Mouse (Mus musculus): ENCODE data around the gene Mst1r. TPM values are rescaled to one million over a fixed set of nuclear protein-coding genes. Genes with fewer than 3 reads are reported as not detected.
A peak's percentile ranks its signal among the peaks of the same experiment; 100 is the strongest.

Mst1r gene
- total RNA-seq (2021) = 1 to 10 TPM; 1.2 to 1.7 TPM
- long read RNA-seq, experiment 1, full-length matches to known transcripts = 1 of 1 reads
- long read RNA-seq, experiment 1, partial matches to known transcripts = 0 of 1 reads
- long read RNA-seq, experiment 1, other reads (novel, unspliced or antisense) = 0 of 1 reads
- long read RNA-seq, experiment 2 = 0 reads

DNA sequence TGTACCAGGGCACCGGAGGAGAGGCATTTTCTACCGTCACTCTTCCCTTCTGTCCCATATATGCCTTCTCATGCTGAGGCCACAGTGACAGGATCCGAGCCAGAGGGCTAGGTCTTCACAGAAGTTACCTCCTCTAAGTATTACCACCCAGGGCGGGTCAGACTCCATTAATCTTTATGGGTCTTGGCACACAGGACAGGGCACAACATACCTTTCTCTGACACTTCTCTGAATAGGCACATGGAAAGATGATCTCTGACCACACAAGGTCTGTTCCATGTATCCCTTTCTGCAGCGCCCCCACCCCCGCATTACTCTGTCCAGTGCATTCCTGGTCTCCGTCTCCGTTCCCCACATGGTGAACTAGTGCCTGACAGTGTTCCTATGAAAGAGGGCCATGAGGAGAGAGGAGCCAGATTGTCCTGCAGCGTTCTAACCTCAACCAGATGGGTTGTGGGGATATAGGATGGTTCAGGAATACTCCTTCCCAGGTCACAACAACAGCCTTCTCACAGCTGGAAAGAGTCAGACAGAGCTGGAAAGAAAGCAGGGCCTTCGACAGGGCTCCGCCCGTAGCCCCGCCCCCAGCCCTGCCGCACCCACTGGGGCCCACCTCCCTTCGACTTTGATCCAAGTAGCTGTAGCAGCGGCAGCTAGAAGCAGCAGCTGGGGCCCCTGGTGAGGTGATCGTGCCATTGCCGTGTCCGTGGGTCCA, at the start of gene Mst1r:
Gene Mst1r (plus strand): TSS at position 622 of the 715 bp plus-strand sequence.
- intact Hi-C loops (cut with DNase I) = no loop called here
- DNase-seq (ENCODE audit: low spot score in 2 of 2) = no peak

DNA sequence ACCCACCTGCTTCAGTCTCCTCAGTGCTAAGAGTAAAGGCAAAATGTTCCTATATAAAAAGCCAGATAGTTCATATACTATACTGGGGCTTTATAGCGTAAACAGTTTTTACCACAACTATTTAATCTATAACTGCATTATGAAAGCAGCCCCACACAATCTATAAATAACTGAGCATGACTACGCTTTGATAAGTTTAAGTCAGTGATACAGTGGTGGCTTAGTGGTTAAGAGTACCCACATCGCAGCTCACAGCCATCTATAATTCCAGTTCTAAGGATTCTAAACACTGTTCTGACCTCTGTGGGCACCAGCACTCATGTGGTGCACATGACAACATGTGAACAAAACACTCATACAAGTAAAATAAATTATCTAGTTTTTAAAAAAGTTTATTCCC, 48.3 kb upstream of the Mst1r start:
- intact Hi-C loops (cut with DNase I) = no loop called here
- no peak for DNase-seq (ENCODE audit: low spot score in 2 of 2)

DNA sequence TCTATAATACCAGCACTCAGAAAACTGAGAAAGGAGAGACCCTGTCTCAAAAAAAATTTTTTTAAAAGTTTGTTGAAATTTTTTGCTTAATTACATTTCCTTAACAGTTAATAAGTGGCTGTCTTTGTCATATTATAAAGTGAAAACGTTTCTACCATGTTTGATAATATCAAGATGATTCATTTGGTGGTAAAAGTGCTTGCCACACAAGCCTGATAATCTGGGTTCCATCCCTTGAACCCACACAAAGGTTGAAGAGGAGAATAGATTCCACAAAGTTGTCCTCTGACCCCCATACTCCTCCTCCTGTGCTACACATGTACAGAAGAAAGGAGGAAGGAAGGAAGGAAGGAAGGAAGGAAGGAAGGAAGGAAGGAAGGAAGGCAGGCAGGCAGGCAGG, 42.2 kb upstream of the Mst1r start:
- DNase-seq (ENCODE audit: low spot score in 2 of 2) = no peak
- intact Hi-C loops (cut with DNase I) = no loop called here

- intact Hi-C loops (cut with DNase I) = no loop called here
- no peak for DNase-seq (ENCODE audit: low spot score in 2 of 2)
Measured at GRCm38 (mm10) chr9:107866081-107866480, 40.6 kb upstream of the Mst1r start.

DNA sequence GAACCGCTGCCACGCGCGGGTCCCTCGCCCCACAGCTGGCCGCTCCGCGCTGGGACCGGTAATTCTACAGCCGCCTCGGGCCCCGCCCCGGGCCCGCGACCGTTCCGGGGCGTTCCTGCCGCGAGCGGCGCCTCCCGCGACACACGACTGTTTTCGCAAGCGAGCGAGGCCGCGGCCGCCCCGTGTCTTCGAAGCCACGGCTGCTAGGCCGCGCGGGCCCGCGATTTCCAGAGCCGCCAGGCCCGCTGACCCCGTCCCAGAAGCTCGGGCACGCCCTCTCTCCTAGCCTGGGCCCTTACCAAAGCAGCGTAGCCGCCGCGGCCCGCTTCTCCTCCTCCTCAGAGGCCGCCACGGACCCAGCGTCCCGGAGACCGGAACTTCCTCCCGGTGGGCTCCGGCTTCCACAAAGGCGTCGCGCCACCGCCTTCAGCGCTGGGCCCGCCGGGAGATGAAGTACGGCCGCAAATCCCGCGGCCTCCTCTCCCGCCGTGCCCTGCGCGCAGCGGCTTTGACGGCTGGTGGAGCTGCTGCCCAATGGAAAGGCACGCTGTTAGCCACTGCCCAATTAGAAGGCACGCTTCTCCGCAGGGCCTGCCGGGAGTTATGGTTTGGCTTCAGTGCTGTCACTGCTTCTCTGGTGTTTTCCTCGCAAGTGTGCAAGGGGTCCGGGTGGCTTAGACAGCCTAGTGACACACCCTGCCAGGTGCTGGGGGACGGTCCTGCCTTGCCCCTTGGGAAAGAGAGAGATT, 34.1 kb upstream of the Mst1r start:
- DNase-seq (ENCODE audit: low spot score in 2 of 2) = peak; percentile 96 to 97
- intact Hi-C loops (cut with DNase I) = no loop called here

DNA sequence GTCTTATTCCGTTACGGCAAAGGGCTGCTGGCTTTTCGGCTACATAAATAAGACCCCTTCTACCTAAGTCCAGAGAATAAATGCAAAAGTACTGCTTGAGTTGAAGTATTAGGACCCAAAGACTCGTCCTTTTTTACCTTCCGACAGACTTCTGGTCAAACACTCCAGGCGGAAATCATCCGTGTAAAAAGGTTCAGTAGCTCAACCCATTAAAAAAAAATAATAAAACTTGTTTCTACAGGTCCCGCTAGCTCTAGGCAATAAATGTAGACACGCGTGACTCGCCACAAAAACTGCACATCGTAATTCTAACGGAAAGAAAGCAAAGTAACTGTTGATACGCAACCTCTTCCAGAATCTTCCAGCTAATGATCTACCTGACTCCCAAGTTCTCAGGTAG, 33.5 kb upstream of the Mst1r start, which contains the start of gene Rbm6:
Gene Rbm6 (minus strand): TSS at position 101 of the 400 bp plus-strand sequence.
- DNase-seq (ENCODE audit: low spot score in 2 of 2) = no peak
- intact Hi-C loops (cut with DNase I) = no loop called here

DNA sequence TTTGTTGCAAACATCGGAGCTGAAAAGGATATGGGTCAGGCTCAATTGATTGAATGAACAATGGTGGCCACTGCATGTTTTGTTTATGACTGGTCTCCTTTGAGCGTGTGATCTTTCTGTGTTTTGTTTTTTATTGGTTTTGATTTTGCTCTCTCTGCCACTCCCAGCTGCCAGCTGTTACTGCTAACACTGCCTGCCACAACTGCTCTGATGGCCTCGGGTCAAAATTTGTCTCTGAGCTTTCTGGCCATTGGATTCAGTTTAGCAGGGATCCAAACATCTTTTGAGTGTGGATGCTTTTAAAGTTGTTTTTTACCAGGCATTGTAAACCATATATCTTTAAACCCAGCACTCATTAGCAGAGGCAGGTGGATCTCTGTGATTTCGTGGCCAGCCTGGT, 26.3 kb upstream of the Mst1r start:
- DNase-seq (ENCODE audit: low spot score in 2 of 2) = no peak
- intact Hi-C loops (cut with DNase I) = no loop called here

- peak; percentile 55 to 83 for DNase-seq (ENCODE audit: low spot score in 2 of 2)
- intact Hi-C loops (cut with DNase I) = no loop called here
Measured at GRCm38 (mm10) chr9:107887804-107888266, 18.8 kb upstream of the Mst1r start, which contains the start of gene Mon1a. Gene Mon1a, plus strand, starts transcription at chr9:107888151.

- intact Hi-C loops (cut with DNase I) = no loop called here
- peak in 1 of 2 experiments; percentile 28 for DNase-seq (ENCODE audit: low spot score in 2 of 2)
Measured at GRCm38 (mm10) chr9:107888267-107888850, 18.3 kb upstream of the Mst1r start.

GRCm38 (mm10) chr9:107890260-107890659, 16.4 kb upstream of the Mst1r start:
- intact Hi-C loops (cut with DNase I) = no loop called here
- no peak for DNase-seq (ENCODE audit: low spot score in 2 of 2)

- intact Hi-C loops (cut with DNase I) = no loop called here
- DNase-seq (ENCODE audit: low spot score in 2 of 2) = no peak
Measured at GRCm38 (mm10) chr9:107891023-107891422, 15.7 kb upstream of the Mst1r start.

DNA sequence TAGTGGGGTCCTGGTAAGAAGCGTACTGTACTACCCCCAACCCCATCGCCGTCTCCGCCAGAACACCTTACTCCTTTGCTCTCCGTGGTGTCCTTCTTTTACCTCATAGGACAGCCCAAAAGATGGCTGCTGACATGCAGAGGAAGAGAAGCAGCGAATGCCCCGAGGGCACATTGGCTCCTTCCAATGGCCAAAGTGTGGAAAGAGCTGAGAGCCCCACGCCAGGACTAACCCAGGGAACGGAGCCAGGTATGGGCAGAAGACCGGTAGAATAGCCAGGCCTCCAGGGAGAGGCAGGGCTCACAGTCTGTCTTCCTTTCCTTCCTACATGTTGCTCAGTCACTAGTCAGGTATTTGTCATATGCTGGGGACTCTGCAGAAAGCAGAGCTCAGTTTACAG, 8.1 kb upstream of the Mst1r start:
- intact Hi-C loops (cut with DNase I) = no loop called here
- no peak for DNase-seq (ENCODE audit: low spot score in 2 of 2)

DNA sequence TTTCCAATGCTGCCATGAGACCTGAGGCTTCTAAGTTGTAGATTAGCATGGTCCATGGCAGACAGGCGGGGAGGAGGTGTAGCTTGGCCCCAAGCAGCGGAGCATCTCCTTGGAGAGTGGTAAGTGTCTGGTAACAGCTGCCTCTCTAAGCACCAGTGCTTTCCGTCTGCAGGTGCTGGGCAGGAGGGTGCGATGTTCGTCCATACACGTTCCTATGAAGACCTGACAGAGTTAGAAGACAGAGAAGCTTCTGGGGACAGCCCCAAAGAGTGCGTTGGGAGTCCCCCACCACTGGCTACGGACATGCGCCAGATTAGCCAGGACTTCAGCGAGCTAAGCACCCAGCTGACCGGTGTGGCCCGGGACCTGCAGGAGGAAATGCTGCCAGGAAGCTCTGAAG, 6.8 kb upstream of the Mst1r start:
- no peak for DNase-seq (ENCODE audit: low spot score in 2 of 2)
- intact Hi-C loops (cut with DNase I) = loop anchor here (5.0 kb wide), 2 partner anchors 152 to 167 kb away; partner anchors contain the start of gene Amigo3

- DNase-seq (ENCODE audit: low spot score in 2 of 2) = peak; percentile 83 to 85
- intact Hi-C loops (cut with DNase I) = loop anchor here (5.0 kb wide), 2 partner anchors 151 to 166 kb away; partner anchors contain the start of gene Amigo3
Measured at GRCm38 (mm10) chr9:107900840-107901626, 5.6 kb upstream of the Mst1r start.

GRCm38 (mm10) chr9:107901627-107901914, 5.1 kb upstream of the Mst1r start:
- no peak for DNase-seq (ENCODE audit: low spot score in 2 of 2)
- intact Hi-C loops (cut with DNase I) = loop anchor here (5.0 kb wide), 2 partner anchors 151 to 166 kb away; partner anchors contain the start of gene Amigo3

DNA sequence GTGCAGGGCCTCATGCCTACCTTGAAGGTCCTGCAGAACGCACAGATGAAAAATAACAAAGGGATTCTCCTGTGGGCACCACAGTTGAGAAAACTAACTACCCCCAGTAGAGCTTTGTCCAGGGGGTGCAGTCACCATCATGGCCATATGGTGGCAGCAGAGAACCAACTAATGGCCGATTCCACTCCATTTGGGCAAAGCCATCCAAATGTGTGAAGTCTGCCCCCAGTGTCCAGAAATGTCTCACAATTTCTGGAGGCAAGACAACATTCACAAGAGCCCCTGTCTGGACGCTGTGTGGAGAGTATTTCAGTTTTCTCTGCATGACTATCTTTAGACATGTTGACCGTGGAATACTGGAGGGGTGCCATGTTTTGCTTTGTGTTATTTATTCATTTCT, 1.9 kb upstream of the Mst1r start:
- peak; percentile 91 for DNase-seq (ENCODE audit: low spot score in 2 of 2)
- intact Hi-C loops (cut with DNase I) = loop anchor here (2.0 to 5.0 kb wide), 3 partner anchors 58 to 163 kb away; partner anchors contain the start of gene Amigo3

DNA sequence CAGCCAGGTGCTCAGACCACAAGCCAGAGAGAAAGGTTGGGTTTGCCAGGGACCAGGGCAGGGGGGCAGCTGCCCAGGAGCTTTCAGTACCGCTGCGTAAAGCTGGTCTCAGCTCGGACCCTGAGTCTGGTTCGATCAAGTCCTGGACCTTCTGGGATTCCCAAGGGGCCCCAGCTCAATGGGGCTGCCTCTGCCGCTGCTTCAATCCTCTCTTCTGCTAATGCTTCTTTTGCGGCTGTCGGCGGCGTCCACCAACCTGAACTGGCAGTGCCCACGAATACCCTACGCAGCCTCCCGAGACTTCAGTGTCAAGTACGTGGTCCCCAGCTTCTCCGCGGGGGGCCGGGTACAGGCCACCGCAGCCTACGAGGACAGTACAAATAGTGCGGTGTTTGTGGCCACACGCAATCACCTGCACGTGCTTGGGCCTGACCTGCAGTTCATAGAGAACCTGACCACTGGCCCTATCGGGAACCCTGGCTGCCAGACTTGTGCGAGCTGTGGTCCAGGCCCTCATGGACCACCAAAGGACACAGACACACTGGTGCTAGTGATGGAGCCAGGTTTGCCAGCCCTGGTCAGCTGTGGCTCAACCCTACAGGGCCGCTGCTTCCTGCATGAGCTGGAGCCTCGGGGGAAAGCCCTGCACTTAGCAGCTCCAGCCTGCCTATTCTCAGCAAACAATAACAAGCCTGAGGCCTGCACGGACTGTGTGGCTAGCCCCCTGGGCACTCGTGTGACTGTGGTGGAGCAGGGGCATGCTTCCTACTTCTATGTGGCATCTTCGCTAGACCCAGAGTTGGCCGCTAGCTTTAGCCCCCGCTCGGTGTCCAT, 511 bp downstream of the Mst1r start:
- DNase-seq (ENCODE audit: low spot score in 2 of 2) = no peak
- intact Hi-C loops (cut with DNase I) = no loop called here

DNA sequence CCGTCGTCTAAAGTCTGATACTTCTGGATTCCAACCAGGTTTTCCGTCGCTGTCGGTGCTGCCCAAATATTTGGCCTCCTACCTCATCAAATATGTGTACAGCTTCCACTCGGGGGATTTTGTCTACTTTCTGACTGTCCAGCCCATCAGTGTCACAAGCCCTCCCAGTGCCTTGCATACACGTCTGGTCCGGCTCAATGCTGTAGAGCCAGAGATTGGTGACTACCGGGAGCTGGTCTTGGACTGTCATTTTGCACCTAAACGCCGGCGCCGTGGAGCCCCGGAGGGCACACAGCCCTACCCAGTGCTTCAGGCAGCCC, 1.1 kb downstream of the Mst1r start:
- no peak for DNase-seq (ENCODE audit: low spot score in 2 of 2)
- intact Hi-C loops (cut with DNase I) = no loop called here

All from left cerebral cortex, postnatal 14 days (tissue).